Mouse (Mus musculus): ENCODE measurements around the gene Rnasel.

Rnasel gene

DNA sequence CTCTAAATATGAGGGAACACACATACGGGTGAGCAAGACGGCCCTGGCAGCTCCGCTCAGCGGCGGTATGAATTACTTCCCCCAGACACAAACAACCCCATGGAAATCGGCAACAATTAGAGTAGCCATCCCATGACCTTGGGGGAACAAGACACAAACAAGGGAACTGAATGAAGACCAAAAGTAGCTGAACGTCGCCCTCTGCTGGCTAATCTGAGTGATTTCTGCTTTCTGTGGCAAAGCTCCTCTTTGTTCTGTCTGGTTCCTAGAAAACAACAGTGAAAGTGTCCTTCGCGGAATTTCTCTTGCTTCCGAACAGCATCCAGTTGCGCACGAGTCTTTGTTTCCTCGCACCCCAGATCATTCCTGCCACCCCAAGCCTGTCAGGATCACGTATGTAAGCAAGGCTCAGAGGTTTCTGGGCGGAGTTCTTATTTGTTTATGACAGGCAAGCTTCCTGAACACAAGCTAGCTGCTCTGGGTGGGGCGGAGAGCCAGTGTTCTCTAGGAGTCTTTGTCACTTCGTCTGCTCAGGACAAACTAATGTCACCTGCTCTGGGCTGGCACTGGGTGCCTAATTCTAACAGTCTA, at the start of gene Rnasel:
Rnasel (plus strand) TSS at position 216 of the 591 bp plus-strand sequence.
- DNase-seq (ENCODE audit: low read depth, low spot score), result peak; percentile 83

DNA sequence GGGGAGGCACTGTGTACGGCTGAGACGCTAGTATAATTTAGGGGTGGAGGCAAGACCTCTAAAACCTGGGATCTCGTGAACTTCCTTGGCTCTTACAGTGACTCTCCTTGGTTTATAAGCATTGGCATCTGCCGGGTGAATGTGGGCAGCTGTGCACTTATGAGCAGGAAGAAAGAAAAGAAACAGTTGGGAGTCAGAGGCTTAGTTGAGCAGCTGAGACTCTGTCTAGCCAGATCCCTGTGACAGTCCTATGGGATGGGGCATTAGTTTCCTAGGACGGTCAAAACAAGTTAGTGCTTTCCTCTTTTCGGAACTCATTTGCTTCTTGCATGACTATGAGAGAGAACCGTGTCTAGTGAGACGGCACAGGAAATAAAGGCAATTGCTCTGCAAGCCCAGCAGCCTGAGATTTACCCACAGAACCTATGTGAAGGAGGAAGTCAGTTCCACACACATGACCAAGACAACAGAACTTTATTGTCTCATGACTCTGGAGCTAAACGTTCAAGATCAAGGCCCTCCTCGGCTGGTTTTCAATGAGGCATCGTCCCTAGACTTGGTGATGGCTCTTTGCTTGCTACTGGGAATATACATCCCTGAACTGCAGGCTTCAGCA, 48.7 kb upstream of the Rnasel start:
- no peak for DNase-seq (ENCODE audit: low read depth, low spot score)

DNA sequence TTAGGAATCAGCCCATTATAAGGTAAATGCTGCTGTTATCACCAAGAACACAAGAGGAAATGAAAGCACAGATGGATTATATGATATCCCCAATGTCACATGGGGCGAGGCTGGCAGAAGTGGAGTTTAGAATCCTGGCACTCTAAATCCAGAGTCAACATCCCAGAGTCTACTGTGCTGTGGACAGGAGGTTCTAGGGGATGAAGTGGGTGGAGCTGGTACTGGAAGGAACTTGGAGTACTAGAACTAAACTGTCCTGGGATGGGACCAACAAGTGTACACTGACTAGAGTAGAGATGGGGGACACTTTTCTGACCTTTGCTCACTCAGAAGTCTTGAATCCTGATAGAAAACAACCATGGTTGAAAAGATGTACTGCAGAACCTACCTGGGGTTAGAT, 47.8 kb upstream of the Rnasel start:
- DNase-seq (ENCODE audit: low read depth, low spot score), result no peak

DNA sequence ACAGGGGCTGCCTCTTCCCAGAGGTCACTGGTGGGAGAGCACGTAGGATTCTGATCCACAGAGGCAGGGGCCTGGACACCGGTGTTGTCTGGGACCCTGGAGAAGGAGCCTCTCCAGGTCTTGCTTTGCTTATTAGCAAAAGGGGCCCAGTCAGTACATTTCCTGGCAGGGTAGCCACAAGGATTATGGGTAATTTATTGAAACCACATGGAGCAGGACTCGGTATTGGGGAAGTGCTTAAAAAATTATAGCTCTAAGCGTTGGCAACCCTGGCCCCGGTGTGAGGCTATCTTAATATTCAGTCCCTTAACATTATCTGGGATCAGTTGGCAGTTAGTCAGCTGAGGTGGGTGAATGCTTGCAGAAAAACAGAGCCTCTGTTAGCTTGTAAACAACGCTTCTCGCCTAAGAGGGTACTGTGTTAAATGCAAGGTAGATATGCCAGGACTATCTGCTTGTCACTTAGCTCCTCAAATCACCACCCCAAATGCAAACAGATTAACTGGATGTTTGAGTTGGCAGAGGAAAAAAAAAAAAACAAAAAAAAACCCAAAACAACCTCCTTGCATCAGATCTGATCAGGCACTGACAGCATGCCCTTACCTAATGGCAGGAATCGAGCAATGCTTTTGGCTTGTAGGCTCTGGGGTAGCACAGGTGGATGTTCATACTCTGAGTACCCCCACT, 46.9 kb upstream of the Rnasel start:
- no peak for DNase-seq (ENCODE audit: low read depth, low spot score)

DNA sequence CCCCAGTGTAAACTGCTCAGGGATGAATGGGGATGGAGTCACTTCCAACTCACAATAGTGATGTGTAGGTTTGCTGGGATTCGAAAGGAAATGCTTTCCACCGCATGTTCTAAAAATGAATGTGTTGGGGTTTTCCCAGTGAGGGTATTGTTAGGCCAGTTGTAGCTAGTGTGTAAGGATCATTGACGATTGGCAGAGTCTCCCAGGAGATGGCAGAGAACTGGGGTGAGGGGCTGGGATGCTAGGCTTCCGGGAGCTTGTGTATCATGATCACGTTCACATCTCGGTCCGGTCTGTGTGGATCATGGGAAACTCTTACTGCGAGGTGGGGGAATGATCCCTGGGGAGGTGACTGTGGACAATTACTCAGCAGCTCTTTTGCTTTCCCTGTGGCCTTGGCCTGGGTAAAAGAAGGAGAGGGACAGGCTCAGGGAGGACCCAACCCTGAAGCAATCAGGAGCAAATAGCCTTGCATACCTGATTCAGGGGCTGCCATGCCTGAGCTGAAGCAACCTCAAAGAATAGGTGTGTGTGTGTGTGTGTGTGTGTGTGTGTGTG, 46.3 kb upstream of the Rnasel start:
- DNase-seq (ENCODE audit: low read depth, low spot score), result no peak

DNA sequence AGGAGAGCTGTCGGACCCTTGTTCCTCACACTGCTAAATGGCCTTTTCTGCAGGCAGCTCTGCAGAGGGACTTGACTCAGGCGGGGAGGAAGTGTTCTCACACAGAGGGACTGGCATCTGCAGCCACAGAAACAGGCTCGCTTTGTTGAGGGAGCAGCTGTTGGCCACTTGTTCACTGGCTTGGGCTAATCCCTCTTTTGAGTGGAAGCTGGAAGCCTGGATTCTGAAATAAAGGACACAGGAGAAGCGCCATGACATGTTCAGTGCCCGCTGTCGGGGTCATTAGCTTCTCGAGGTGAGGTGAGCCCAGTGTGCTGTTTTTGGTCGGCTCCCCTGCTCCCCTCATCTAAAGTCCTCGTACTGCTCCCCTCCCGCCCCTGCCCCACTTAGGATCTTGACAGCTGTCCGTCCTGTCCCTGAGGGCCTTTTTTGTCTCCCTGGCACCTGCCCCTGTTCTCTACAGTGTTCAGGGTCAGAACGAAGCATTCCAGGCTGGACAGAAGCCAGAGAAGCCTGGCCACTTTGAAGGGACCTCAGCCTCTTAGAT, 45.7 kb upstream of the Rnasel start:
- DNase-seq (ENCODE audit: low read depth, low spot score), result no peak

DNA sequence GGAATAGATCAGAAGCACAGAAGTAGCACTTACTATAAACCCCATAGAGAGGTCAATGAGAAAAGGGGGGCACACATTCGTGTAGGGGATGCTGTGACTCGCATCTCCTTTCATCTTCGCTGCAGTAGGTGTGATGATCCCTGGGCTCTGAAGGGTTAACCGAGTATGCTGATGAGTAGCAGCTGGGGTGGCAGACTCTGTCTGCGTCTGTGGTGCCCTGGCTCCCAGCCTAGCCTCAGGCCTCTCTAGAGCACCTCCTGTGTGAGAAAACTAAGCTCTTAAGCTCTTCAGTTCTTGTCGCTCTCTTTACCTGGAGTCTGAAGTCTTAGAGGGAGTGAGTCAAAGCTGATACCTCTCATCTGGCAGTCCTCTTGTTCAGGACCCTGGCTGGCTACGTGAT, 45.1 kb upstream of the Rnasel start:
- DNase-seq (ENCODE audit: low read depth, low spot score), result no peak

DNA sequence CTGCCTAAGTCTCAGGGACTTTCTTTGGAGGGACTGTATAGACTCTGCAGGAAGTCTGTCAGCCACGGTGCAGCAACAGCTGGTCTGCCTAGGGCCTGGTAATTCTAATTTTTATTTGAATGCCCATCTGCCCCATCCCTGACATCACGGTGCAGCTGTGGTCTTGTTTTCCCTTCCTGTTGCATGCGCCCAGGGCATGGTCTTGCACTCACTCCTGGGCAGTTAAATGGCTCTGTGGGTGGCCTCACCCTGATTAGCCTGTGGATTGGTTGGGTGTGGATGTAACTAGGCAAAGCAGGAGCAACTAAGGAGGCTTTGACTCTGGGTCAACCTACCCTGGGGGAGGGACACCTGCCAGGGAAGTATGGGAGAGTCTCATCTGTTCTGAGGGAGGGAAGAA, 44.2 kb upstream of the Rnasel start:
- DNase-seq (ENCODE audit: low read depth, low spot score), result no peak

DNA sequence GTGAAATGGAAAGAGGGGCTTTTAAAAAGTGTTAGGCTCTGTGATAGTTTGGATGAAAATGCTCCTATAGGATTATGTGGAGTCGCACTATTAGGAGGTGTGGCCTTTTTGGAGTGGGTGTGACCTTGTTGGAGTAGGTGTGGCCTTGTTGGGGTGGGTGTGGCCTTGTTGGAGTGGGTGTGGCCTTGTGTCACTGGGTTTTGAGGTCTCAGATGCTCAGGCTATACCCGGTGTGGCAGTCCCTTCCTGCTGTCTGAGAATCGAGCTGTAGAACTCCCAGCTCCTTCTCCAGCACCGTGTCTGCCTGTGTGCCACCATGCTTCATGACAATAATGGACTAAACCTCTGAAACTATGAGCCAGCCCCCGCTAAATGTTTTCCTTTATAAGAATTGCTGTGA, 40.6 kb upstream of the Rnasel start:
- no peak for DNase-seq (ENCODE audit: low read depth, low spot score)

DNA sequence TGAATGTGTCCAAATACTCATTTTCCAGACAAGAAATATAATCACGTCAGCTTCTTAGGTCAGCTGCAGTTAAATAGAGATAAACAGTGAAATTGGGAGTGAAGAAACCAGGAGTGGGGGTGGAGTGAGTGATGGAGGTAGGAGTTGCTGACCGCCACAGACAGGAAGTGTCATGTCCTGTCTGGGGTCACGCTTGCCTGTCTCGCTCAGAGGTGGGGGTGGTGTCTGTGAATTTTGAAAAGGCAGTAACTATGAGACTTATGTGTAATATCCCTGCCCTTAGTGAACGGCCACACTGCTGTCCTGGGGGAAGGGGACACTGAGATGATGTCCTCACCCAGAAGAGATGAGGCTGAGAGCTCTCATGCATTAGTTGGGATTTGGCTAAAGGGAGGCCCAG, 39.8 kb upstream of the Rnasel start:
- no peak for DNase-seq (ENCODE audit: low read depth, low spot score)

DNA sequence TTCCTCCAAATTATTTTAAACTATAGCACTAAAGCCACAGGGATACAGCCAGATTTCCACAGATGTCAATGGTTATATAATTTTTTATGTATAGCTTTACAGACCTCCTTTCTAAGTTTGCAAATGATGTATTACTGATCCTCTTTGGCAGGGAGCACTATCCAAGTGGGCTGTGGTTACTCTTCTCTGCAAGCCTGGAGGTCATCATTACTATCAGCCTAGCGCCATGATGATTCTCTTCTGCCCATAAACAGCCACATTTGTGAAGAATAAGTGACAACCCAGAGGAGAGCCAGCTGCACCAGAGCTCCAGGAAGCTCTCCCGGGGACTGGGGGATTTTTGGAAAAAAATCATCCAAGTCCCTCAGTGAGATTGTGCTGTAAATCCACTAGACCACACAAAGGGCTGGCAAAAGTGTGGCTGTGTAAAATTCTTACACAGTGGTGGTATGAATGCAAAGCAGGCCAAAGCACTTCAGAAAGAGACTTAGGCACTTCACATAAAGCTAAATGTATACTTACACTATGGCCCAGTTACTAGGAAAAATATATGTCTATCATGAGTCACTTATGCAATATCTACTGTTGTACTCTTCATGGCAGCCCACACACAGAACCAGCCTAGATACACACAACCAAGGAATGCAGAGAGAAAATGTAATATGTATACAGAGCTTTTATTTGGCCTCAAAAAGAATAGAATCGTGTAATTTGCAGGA, 37.5 kb upstream of the Rnasel start:
- DNase-seq (ENCODE audit: low read depth, low spot score), result no peak

DNA sequence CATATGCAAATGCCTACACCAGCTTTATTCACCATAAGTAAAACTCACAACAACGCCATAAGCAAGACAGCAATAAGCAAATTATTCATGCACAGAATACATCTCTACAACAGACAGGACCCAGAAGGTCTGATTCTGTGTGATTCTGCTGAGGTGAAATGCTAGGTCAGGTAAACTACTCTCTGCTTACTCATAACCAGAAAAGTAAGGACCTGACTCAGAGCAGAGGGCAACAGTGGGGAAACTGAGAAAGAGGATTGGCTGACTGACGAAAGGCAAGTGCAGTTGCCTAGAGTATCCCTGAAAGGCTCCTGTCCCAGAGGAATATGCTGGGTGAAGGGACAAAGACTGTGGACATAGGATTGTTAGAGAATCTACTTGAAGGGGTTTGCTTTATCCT, 36.6 kb upstream of the Rnasel start:
- DNase-seq (ENCODE audit: low read depth, low spot score), result no peak

DNA sequence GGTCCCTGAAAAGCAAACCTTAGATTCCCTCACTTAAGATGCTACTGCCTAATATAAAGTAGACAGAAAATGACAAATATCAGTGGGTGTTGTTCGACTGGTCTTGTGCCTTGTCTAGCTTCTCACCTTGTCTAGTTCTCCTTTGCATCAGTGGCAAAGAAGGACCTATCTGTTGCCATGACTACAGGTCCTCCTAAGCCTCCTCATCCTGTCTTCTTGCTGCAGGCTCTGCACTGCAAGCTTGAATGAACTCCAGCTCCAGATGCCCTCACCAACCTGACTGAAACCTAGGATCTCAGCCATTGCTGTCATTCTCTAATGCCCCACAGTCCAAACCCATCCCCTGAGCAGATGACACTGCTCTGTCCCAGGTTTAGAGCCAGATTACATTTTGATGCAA, 31.2 kb upstream of the Rnasel start:
- no peak for DNase-seq (ENCODE audit: low read depth, low spot score)

DNA sequence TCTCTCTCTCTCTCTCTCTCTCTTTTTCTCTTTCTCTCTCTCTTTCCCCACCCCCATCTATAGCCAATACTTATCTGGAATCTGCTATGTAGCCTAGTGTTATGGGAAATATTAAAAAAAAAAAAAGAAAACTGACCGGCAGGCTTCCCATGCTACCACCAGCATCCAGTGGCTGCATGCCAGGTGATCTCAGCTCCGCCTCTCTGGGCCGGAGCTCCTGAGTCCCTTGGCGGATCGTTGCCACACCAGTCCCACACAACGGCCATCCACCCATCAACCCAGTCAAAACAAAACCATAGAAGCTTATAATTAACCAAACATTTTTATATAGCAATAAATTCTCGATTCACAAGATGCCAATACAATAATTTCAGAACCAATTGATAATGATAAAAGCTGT, 28.3 kb upstream of the Rnasel start:
- no peak for DNase-seq (ENCODE audit: low read depth, low spot score)

DNA sequence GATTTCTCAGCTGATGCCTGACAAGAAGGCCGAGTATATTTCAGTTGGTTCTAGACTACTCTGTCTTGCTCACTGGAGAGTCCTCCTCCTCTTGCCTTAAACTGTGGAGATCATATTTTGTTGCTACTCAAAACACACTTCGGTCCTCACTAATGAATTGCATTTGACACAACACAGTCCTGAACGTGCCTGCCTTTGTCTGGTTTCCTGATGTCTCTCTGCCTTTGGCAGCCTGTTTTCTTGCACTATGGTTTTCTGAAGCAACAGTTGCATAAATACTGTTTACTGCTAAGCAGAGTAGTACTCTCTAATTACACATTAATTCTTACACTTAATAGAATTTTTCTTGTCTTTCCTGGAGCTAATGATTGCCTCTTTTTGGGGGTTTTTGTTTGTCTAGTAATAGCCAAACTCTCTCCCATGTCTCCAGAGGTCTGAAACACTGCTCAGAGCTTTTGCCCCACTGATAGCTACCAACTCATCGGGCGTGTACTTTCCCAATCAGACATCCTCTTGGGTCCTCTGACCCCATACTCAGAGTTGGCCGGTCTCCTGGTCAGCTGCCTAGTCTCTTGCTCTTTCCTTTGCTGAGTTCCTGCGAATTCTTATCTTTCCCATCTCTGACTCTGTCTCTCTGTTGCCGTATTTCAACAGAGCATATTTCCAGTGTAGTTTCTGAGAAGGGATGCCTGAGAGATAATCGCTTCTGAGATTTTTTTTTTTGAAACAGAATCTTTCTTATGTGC, 27.5 kb upstream of the Rnasel start:
- no peak for DNase-seq (ENCODE audit: low read depth, low spot score)

DNA sequence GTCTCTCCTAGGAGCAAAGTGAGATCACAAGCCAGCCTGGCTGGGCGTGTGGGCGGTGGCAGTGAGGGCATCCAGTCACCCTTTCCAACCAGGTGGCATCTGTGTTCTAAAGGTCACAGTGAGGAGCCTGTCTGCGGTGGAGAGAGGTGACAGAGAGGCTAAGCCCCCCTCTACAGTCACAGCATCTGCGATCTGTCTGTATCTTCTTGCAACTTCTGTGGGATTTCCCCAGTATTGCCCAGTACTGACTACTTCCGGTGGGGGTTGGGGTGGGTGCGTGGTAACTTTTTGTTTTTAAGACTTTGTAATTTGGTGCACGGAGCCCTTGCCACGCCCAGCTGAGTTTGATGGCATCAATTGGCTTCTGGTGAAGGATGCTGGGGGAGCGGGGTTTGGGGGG, 25.8 kb upstream of the Rnasel start:
- no peak for DNase-seq (ENCODE audit: low read depth, low spot score)

DNA sequence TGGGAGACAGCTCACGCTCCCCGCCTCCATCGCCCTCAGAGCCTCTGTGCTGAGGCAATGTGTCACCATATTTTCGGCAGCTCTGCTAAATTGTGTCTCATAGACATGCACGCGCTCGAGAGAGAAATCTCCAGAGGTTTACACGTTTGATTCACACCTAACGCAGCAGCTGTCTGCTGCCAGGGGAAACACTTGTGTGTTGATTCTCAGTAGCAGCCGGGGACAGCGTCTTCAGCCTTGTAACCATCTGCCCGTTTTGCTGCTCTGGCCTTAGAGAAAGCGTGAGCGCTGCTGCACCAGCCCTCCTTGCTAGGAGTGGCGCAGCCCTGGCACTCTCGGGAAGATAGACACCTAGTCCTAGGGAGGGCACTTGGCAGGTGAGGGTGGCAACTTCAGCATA, 22.6 kb upstream of the Rnasel start:
- DNase-seq (ENCODE audit: low read depth, low spot score), result no peak

DNA sequence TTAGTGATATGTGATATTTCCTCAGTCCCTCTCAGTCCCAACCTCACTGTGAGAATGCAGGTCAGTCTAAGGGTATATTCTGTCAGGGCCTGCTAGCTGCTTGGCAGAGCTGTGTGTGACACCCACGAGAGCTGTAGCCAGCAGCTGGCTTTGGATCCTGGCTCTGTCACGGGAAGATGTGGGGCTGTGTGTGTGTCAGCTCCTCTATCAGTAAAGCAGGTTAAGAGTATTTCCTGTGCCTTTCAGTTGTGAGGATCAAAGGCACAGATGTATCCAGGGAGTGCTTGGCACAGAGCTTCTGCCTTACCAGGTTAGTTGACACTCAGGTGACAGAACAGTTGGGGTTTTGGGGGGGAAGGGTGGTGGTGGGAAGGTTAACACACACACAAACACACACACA, 19.4 kb upstream of the Rnasel start:
- no peak for DNase-seq (ENCODE audit: low read depth, low spot score)

DNA sequence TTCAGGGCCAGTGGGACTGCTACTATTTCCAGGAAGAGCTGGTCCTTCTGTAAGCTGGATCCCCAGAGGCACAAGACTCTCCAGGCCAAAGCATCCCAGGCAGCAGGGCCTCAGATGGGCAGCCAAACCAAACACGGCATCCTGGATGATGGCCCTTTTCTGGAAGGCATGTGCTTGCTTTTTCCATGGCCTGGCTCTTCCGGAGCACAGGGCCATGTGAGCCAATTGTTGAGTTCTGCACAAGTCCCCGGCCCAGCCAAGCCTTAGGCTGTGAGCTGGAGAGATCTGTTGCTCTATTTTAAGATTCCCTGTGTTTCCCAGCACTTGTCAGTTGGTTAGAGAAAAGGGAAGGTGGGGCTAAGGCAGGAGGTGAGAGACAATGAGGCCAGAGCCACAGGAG, 18.6 kb upstream of the Rnasel start:
- no peak for DNase-seq (ENCODE audit: low read depth, low spot score)

DNA sequence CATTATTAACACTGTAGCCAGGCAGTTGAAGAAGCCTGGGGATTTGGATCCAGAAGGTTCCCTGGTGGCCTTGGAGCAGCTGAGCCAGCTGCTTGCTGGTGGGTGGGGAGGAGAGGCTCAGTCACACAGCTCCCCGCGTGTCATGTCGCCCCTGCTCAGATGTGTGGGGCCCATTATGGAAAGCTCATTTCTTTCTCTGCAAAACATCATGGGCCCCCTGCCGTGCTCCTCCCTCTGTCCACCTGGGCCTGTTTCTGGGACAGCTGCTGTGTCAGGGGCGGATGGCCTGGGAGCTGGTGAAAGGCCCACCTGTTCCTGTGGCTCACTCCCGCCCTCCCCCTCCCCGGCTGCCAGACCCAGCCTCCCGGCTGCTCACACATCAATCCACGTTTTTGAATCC, 16.0 kb upstream of the Rnasel start:
- DNase-seq (ENCODE audit: low read depth, low spot score), result no peak

DNA sequence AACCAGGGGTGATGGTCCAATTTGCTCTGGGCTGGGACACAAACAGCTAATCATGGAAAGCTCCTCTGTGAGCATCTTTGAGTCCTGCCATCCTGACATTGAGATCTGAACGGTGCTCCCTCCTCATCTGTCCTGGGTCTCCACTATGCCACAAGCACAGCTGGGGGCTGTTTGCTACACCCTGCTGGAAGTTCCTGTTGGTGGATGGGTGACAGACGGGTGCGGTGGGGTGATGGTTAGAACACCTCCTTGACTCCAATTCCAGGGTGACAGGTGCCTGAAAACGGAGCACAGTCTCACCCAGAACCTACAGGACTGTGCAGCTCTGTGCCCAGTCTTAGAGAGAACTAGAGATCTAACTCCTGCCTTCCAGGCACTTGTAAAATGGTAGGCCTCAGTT, 14.4 kb upstream of the Rnasel start:
- DNase-seq (ENCODE audit: low read depth, low spot score), result no peak

All from c-Kit-negative CD71-positive TER-119-positive erythroid progenitor cells, embryonic 14.5 days (primary cell).